In the genomic region with DNA sequence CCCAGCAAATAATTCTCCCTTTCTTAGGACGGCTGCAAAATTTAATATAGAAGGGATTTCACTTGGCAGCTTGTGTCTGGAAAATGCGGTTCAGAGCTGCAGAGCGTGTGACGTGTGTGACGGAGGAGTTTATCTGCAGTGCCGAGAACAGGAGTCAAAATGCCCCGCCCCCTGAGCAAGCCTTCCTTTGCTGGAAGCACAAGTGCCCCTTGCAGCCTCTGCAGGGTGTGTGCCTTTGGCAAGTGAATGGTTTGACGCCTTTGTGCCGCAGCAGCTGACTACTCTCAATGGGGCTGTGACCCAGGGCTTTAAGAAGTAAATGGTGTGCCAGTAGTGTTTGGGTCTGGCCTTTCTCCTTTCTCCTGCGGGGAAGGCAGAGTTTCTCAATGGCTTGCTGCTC, we compare ENCODE assay signal across 7 mouse cellular contexts.
DNase-seq lines count a peak whose midpoint lies in the region; ATAC-seq and TF ChIP-seq lines count a peak whose summit lies in the region.

No protein-coding gene starts in this region.

- H3K9me3 ChIP-seq in forebrain, postnatal 0 days (ENCODE audit: low read length): no peaks in the 10 kb centered on the region
- H3K9me3 ChIP-seq in hindbrain, embryonic 16.5 days (ENCODE audit: control insufficient read depth, low read length): no peaks in the 10 kb centered on the region

- ATAC-seq in forebrain, postnatal 0 days: peak; percentile 59
- ATAC-seq in hindbrain, embryonic 16.5 days: peak; percentile 61
- ATAC-seq in megakaryocyte, adult 5-6 weeks (ENCODE audit: poor library complexity, severe bottlenecking): no peak
- no peak for ATAC-seq in CD4-positive, CD25-positive, alpha-beta regulatory T cell, adult 4 months

- H3K27me3 ChIP-seq in forebrain, postnatal 0 days (ENCODE audit: insufficient read depth, low read length): no peaks in the 10 kb centered on the region
- H3K27me3 ChIP-seq in hindbrain, embryonic 16.5 days (replicated peaks; ENCODE audit: control insufficient read depth, insufficient read depth, low read length): no peaks in the 10 kb centered on the region

- H3K36me3 ChIP-seq in forebrain, postnatal 0 days (ENCODE audit: insufficient read depth): no peaks in the 10 kb centered on the region
- H3K36me3 ChIP-seq in hindbrain, embryonic 16.5 days (ENCODE audit: control insufficient read depth, insufficient read depth, low read length): no peaks in the 10 kb centered on the region

- TF ChIP-seq CTCF in forebrain, postnatal 0 days (IDR thresholded peaks at IDR 0.05; ENCODE audit: low read depth): no peak

- no peak overlapping the region for H3K9ac ChIP-seq in forebrain, postnatal 0 days
- no peak overlapping the region for H3K9ac ChIP-seq in hindbrain, embryonic 16.5 days (ENCODE audit: low read depth, low read length)

- peak overlapping the region; percentile 22; the same call in 1 of the 2 replicates for H3K4me2 ChIP-seq in forebrain, postnatal 0 days (ENCODE audit: low read depth)
- H3K4me2 ChIP-seq in hindbrain, embryonic 16.5 days (ENCODE audit: low read length): peak overlapping the region; percentile 16; the same call in 1 of the 2 replicates

- WGBS in forebrain, postnatal 0 days: 6% methylated on average over 10 of the region's 10 CpGs
- 3% methylated on average over 10 of the region's 10 CpGs for WGBS in hindbrain, embryonic 16.5 days

- peaks cover under 1% of the 10 kb centered on the region; the same call in 1 of the 2 replicates for H3K4me1 ChIP-seq in forebrain, postnatal 0 days (ENCODE audit: insufficient read depth)
- peaks cover 14% of the 10 kb centered on the region for H3K4me1 ChIP-seq in hindbrain, embryonic 16.5 days (ENCODE audit: control insufficient read depth, insufficient read depth, low read depth, low read length)

- H3K27ac ChIP-seq in forebrain, postnatal 0 days (ENCODE audit: low read depth, low read length): peak overlapping the region; percentile 46
- H3K27ac ChIP-seq in hindbrain, embryonic 16.5 days (ENCODE audit: low read depth, low read length): 0 out of 2 replicates have a peak overlapping the region, but pooled peaks have one; percentile 24

- no peak overlapping the region for H3K4me3 ChIP-seq in forebrain, postnatal 0 days (ENCODE audit: low read depth, low read length)
- no peak overlapping the region for H3K4me3 ChIP-seq in hindbrain, embryonic 16.5 days (ENCODE audit: low read length)

- DNase-seq in urinary bladder, postnatal 14 days (ENCODE audit: low spot score): peak; percentile 21
- DNase-seq in urinary bladder, postnatal 36 days (ENCODE audit: low spot score in 2 of 2): no peak
- DNase-seq in forebrain, postnatal 0 days: peak; percentile 68
- DNase-seq in mesoderm, embryonic 11.5 days (ENCODE audit: low read depth, low spot score): peak; percentile 48

Comparison
In these comparisons a context has a peak if more than half of its experiments do, and no peak if none do; other contexts are left out.
1. DNase-seq: peak in urinary bladder, postnatal 14 days (single experiment), forebrain, postnatal 0 days (single experiment) and mesoderm, embryonic 11.5 days (single experiment); none in urinary bladder, postnatal 36 days (0 of 2).
2. ATAC-seq: peak in forebrain, postnatal 0 days (single experiment) and hindbrain, embryonic 16.5 days (single experiment); none in megakaryocyte, adult 5-6 weeks (single experiment) and CD4-positive, CD25-positive, alpha-beta regulatory T cell, adult 4 months (single experiment).